Mouse (Mus musculus): ENCODE measurements around the gene Gm9918. TPM values are rescaled to one million over a fixed set of nuclear protein-coding genes. Genes with fewer than 3 reads are reported as not detected.

The Gm9918 gene
- polyA plus RNA-seq, 1 experiment from 2014 or later, result not detected

DNA sequence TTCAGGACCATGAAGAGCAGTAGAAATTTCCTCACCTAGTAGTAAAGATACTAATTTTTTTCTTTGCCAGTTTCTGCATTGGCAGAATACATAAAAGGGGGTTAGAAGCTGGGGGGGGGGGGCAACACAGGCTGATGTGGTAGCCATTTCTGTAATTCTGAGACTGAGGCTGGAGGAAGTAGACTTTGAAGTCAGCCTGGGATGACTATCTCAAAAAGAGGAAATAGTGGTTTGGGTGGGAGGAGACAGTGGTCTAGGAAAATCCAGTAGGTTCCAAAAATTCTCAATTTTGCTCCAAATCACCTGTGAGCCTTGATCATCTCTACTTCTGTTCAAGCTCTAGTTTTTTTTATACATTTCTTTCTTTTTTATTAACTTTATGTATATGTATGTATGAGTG is 41.1 kb downstream of the Gm9918 start:
- no peak overlapping the region for H3K4me3 ChIP-seq
- H3K27me3 ChIP-seq (replicated peaks), result no peaks in the 10 kb centered on the region
- H3K9ac ChIP-seq, result no peak overlapping the region
- no peak overlapping the region for H3K4me2 ChIP-seq
- ATAC-seq (ENCODE audit: extremely low read depth, insufficient number of reproducible peaks, low FRiP score, low TSS enrichment), result no peak
- H3K9me3 ChIP-seq, result no peaks in the 10 kb centered on the region
- H3K36me3 ChIP-seq, result peaks cover 95% of the 10 kb centered on the region
- 0 out of 2 replicates have a peak, but pooled peaks cover 2% of the 10 kb centered on the region for H3K4me1 ChIP-seq
- no peak overlapping the region for H3K27ac ChIP-seq (replicated peaks)

DNA sequence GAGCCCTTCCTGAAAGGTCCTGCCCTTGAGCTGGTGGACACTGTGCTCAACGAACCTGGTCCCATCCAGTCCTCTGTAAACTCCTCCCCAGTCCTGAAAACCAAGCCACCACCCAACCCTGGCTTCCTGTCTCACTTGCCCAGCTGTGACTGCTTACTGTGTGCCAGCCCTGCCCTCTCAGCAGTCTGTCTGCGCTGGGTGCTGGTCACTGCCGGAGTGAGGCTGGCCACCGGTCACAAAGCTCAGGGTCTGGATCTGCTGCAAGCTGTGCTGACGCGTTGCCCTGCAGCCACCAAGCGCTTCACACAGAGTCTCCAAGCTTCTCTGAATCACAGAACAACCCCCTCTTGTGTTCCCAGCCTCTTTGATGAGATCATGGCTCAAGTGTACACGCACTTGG is 44.9 kb downstream of the Gm9918 start:
- H3K27me3 ChIP-seq (replicated peaks), result no peaks in the 10 kb centered on the region
- H3K36me3 ChIP-seq, result peaks cover 95% of the 10 kb centered on the region
- H3K9ac ChIP-seq, result no peak overlapping the region
- no peaks in the 10 kb centered on the region for H3K9me3 ChIP-seq
- WGBS, result 86% methylated on average over 8 of the region's 8 CpGs
- H3K4me1 ChIP-seq, result 0 out of 2 replicates have a peak, but pooled peaks cover 2% of the 10 kb centered on the region
- 0 out of 2 replicates have a peak overlapping the region, but pooled peaks have one; percentile 17 for H3K27ac ChIP-seq (replicated peaks)
- no peak overlapping the region for H3K4me2 ChIP-seq
- H3K4me3 ChIP-seq, result no peak overlapping the region
- no peak for ATAC-seq (ENCODE audit: extremely low read depth, insufficient number of reproducible peaks, low FRiP score, low TSS enrichment)

DNA sequence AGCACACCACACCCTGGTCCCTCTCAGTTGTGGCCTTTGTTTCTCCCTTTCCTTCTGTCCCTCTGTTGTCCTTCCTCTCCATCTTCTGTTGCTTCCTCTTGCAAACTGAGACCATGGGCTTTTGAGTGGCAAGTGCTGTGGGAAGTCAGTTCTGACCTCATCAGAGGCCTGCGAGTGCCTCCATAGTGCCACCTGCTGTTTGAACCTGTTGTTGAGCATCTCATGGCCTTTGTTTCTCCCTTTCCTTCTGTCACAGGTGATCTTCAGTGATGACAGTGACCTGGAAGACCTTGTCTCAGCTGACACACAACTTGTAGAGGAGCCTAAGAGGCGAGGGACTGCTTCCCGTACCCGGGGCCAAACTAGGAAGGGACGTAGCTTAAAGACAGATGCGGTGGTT is 45.9 kb downstream of the Gm9918 start:
- H3K4me2 ChIP-seq, result no peak overlapping the region
- no peaks in the 10 kb centered on the region for H3K4me1 ChIP-seq
- no peaks in the 10 kb centered on the region for H3K27me3 ChIP-seq (replicated peaks)
- H3K4me3 ChIP-seq, result no peak overlapping the region
- ATAC-seq (ENCODE audit: extremely low read depth, insufficient number of reproducible peaks, low FRiP score, low TSS enrichment), result no peak
- H3K9ac ChIP-seq, result no peak overlapping the region
- H3K36me3 ChIP-seq, result peaks cover 97% of the 10 kb centered on the region
- H3K9me3 ChIP-seq, result no peaks in the 10 kb centered on the region
- no peak overlapping the region for H3K27ac ChIP-seq (replicated peaks)
- WGBS, result 84% methylated on average over 6 of the region's 6 CpGs

Other genes starting within 250 kb of the Gm9918 start
- 34.6 and 36.0 TPM in 2 replicates for gene Krt18, start 242.4 kb upstream of the Gm9918 start, polyA plus RNA-seq (2015; fragmentation: Nextera tagmentation; extraction: Ambion mirVana)
- gene Eif4b, start 196.8 kb upstream of the Gm9918 start, polyA plus RNA-seq (2015; fragmentation: Nextera tagmentation; extraction: Ambion mirVana), result 65.7 and 72.3 TPM in 2 replicates
- gene Tns2, start 170.2 kb upstream of the Gm9918 start, polyA plus RNA-seq (2015; fragmentation: Nextera tagmentation; extraction: Ambion mirVana), result 26.3 and 32.5 TPM in 2 replicates
- 19.5 and 20.0 TPM in 2 replicates for gene Spryd3, start 134.3 kb upstream of the Gm9918 start, polyA plus RNA-seq (2015; fragmentation: Nextera tagmentation; extraction: Ambion mirVana)
- 3.5 and 3.7 TPM in 2 replicates for gene Igfbp6, start 126.2 kb upstream of the Gm9918 start, polyA plus RNA-seq (2015; fragmentation: Nextera tagmentation; extraction: Ambion mirVana)
- 0.53 and 1.5 TPM in 2 replicates for gene Soat2, start 120.0 kb upstream of the Gm9918 start, polyA plus RNA-seq (2015; fragmentation: Nextera tagmentation; extraction: Ambion mirVana)
- 30.3 and 31.7 TPM in 2 replicates for gene Zfp740, start 67.3 kb upstream of the Gm9918 start, polyA plus RNA-seq (2015; fragmentation: Nextera tagmentation; extraction: Ambion mirVana)
- gene Csad, start 65.8 kb upstream of the Gm9918 start, polyA plus RNA-seq (2015; fragmentation: Nextera tagmentation; extraction: Ambion mirVana), result 33.4 and 41.6 TPM in 2 replicates
- gene Itgb7, start 38.6 kb upstream of the Gm9918 start, polyA plus RNA-seq (2015; fragmentation: Nextera tagmentation; extraction: Ambion mirVana), result 0.46 and 0.78 TPM in 2 replicates
- 9.0 and 9.1 TPM in 2 replicates for gene Rarg, start 13.0 kb upstream of the Gm9918 start, polyA plus RNA-seq (2015; fragmentation: Nextera tagmentation; extraction: Ambion mirVana)
- gene Mfsd5, start 8.9 kb downstream of the Gm9918 start, polyA plus RNA-seq (2015; fragmentation: Nextera tagmentation; extraction: Ambion mirVana), result 46.1 and 46.7 TPM in 2 replicates
- 18.9 and 19.3 TPM in 2 replicates for gene Espl1, start 25.7 kb downstream of the Gm9918 start, polyA plus RNA-seq (2015; fragmentation: Nextera tagmentation; extraction: Ambion mirVana)
- gene Pfdn5, start 55.6 kb downstream of the Gm9918 start, polyA plus RNA-seq (2015; fragmentation: Nextera tagmentation; extraction: Ambion mirVana), result 310 and 347 TPM in 2 replicates
- gene Myg1, start 61.1 kb downstream of the Gm9918 start, polyA plus RNA-seq (2015; fragmentation: Nextera tagmentation; extraction: Ambion mirVana), result 60.0 and 65.0 TPM in 2 replicates
- gene Aaas, start 80.2 kb downstream of the Gm9918 start, polyA plus RNA-seq (2015; fragmentation: Nextera tagmentation; extraction: Ambion mirVana), result 54.0 and 58.1 TPM in 2 replicates
- 0.16 and 0.19 TPM in 2 replicates for gene Sp7, start 96.6 kb downstream of the Gm9918 start, polyA plus RNA-seq (2015; fragmentation: Nextera tagmentation; extraction: Ambion mirVana)
- gene Sp1, start 135.6 kb downstream of the Gm9918 start, polyA plus RNA-seq (2015; fragmentation: Nextera tagmentation; extraction: Ambion mirVana), result 4.3 and 4.6 TPM in 2 replicates
- 0.82 and 1.4 TPM in 2 replicates for gene Amhr2, start 174.8 kb downstream of the Gm9918 start, polyA plus RNA-seq (2015; fragmentation: Nextera tagmentation; extraction: Ambion mirVana)
- gene Prr13, start 188.5 kb downstream of the Gm9918 start, polyA plus RNA-seq (2015; fragmentation: Nextera tagmentation; extraction: Ambion mirVana), result 93.9 and 102 TPM in 2 replicates
- 141 and 142 TPM in 2 replicates for gene Pcbp2, start 200.0 kb downstream of the Gm9918 start, polyA plus RNA-seq (2015; fragmentation: Nextera tagmentation; extraction: Ambion mirVana)
- 4.2 TPM in 1 of 2 replicates, not detected in the other for gene Gm10337, start 233.2 kb downstream of the Gm9918 start, polyA plus RNA-seq (2015; fragmentation: Nextera tagmentation; extraction: Ambion mirVana)
- gene Map3k12, start 246.5 kb downstream of the Gm9918 start, polyA plus RNA-seq (2015; fragmentation: Nextera tagmentation; extraction: Ambion mirVana), result 10.8 and 11.6 TPM in 2 replicates
- 94.6 and 103 TPM in 2 replicates for gene Tarbp2, start 247.6 kb downstream of the Gm9918 start, polyA plus RNA-seq (2015; fragmentation: Nextera tagmentation; extraction: Ambion mirVana)

Measured in heart, embryonic 13.5 days (tissue).